Mouse (Mus musculus): ENCODE measurements around the gene Ap1s2. TPM values are rescaled to one million over a fixed set of nuclear protein-coding genes. Genes with fewer than 3 reads are reported as not detected.

The Ap1s2 gene
- polyA plus RNA-seq, 1 experiment from 2014 or later = 20.1 TPM

Other genes with a start within 250 kb of the Ap1s2 start
- 0.24 TPM in 1 of 2 replicates, not detected in the other for gene Rnf138rt1, start 147.7 kb upstream of the Ap1s2 start, polyA plus RNA-seq (2014; fragmentation: Nextera tagmentation; extraction: Ambion mirVana)
- 35.3 and 37.3 TPM in 2 replicates for gene Zrsr2, start 49.6 kb downstream of the Ap1s2 start, polyA plus RNA-seq (2014; fragmentation: Nextera tagmentation; extraction: Ambion mirVana)
- gene Car5b, start 119.0 kb downstream of the Ap1s2 start, polyA plus RNA-seq (2014; fragmentation: Nextera tagmentation; extraction: Ambion mirVana) = 0.08 and 0.11 TPM in 2 replicates
- gene Siah1b, start 167.5 kb downstream of the Ap1s2 start, polyA plus RNA-seq (2014; fragmentation: Nextera tagmentation; extraction: Ambion mirVana) = 19.5 and 20.9 TPM in 2 replicates
- gene Cltrn, start 179.8 kb downstream of the Ap1s2 start, polyA plus RNA-seq (2014; fragmentation: Nextera tagmentation; extraction: Ambion mirVana) = 0.13 and 0.28 TPM in 2 replicates
- gene Ace2, start 230.3 kb downstream of the Ap1s2 start, polyA plus RNA-seq (2014; fragmentation: Nextera tagmentation; extraction: Ambion mirVana) = 0.11 TPM in 1 of 2 replicates, not detected in the other

Data from heart, embryonic 11.5 days (tissue).